Mouse (Mus musculus) ES-Bruce4 (cell line): ENCODE measurements at regions not wholly inside any gene's neighbourhood (a gene's known extent, or its start where the extent isn't known, plus 50 kb on each side); places are given as distances from the start of the nearest gene placed in this dataset.

Experiments
- H3K27ac ChIP-seq: 2 replicates; pipeline ENCODE4 v1.5.1; 2012; ENCODE audit warnings: low read length, inconsistent platforms; ENCODE audit not compliant: insufficient read depth
- H3K27me3 ChIP-seq: 2 replicates; pipeline ENCODE4 v1.6.1; 2012; ENCODE audit warnings: mild to moderate bottlenecking, low read length, inconsistent platforms; ENCODE audit not compliant: control insufficient read depth, poor library complexity, insufficient read depth, severe bottlenecking
- H3K36me3 ChIP-seq: 2 replicates; pipeline ENCODE4 v1.6.1; 2012; ENCODE audit warnings: inconsistent platforms, mild to moderate bottlenecking, low read length, moderate library complexity; ENCODE audit not compliant: control insufficient read depth, poor library complexity, insufficient read depth, severe bottlenecking
- H3K4me1 ChIP-seq: one replicate; pipeline ENCODE4 v1.8.1; 2011; ENCODE audit warnings: low read length; ENCODE audit not compliant: control insufficient read depth, insufficient read depth
- H3K4me3 ChIP-seq: 2 replicates; pipeline ENCODE4 v1.5.1; 2011; ENCODE audit warnings: low read depth, mild to moderate bottlenecking, low read length
- H3K9ac ChIP-seq: 2 replicates; pipeline ENCODE4 v1.6.1; 2012; ENCODE audit warnings: low read depth, mild to moderate bottlenecking, inconsistent platforms; ENCODE audit not compliant: poor library complexity, severe bottlenecking
- H3K9me3 ChIP-seq: replicated peaks from 2 replicates; pipeline ENCODE4 v1.6.1; 2012; ENCODE audit warnings: mild to moderate bottlenecking, low read length, inconsistent platforms; ENCODE audit not compliant: control insufficient read depth, poor library complexity, insufficient read depth, severe bottlenecking
- CTCF ChIP-seq: IDR thresholded peaks from one replicate; pipeline ENCODE4 v1.8.1; 2011; ENCODE audit warnings: low read depth, low read length
- EP300 ChIP-seq: IDR thresholded peaks from 2 replicates; pipeline ENCODE4 v1.6.1; 2011; ENCODE audit warnings: low read depth, low read length; ENCODE audit not compliant: insufficient read depth
- POLR2A ChIP-seq: IDR thresholded peaks from one replicate; pipeline ENCODE4 v1.8.1; 2011; ENCODE audit warnings: low read length; ENCODE audit not compliant: insufficient read depth

- Histone ChIP-seq H3K4me3 (no peak overlapping the region), H3K36me3 (no peaks in the 10 kb centered on the region), H3K9me3 (no peaks in the 10 kb centered on the region), H3K27ac (no peak overlapping the region), H3K27me3 (no peaks in the 10 kb centered on the region), H3K4me1 (no peaks in the 10 kb centered on the region), H3K9ac (no peak overlapping the region)
- TF ChIP-seq CTCF = no peak
- TF ChIP-seq EP300 = no peak
- no peak for TF ChIP-seq POLR2A
These were observed 1525.2 kb upstream of the Dsel start for GRCm38 (mm10) chr1:113389920-113390319.

DNA sequence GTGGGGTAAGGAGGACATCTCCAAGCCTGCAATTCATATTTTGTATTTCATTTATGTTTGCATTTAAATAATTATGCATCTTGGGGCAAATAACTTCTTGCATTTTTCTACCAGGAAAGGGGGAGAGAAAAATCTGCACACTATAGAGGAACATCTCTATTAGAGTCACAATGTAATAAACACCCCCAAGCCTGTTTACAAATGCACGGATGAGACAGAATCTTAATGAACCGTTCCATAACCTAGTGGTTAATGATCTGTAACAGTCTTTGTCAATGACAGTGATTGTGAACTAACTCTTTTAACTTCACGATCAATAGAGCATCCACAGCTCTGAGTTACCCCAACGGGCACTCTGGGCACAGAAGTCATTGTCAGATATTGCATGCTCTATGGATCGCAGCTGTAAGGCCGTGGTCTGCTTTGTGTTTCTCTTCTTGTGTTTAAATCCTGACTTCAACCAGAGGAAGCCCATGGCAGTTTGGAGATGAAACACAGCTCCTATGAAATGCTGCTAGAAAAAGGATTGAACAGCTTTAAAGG lies 1520.2 kb upstream of the Dsel start:
- Histone ChIP-seq H3K36me3 (no peaks in the 10 kb centered on the region), H3K4me1 (no peaks in the 10 kb centered on the region), H3K27me3 (no peaks in the 10 kb centered on the region), H3K9ac (no peak overlapping the region), H3K27ac (no peak overlapping the region), H3K9me3 (no peaks in the 10 kb centered on the region), H3K4me3 (no peak overlapping the region)
- no peak for TF ChIP-seq CTCF
- no peak for TF ChIP-seq POLR2A
- TF ChIP-seq EP300 = no peak

- Histone ChIP-seq H3K4me3 (no peak overlapping the region), H3K9ac (no peak overlapping the region), H3K4me1 (no peaks in the 10 kb centered on the region), H3K27ac (no peak overlapping the region), H3K9me3 (no peaks in the 10 kb centered on the region), H3K36me3 (no peaks in the 10 kb centered on the region), H3K27me3 (no peaks in the 10 kb centered on the region)
- TF ChIP-seq CTCF (no peak), EP300 (no peak), POLR2A (no peak)
These were observed 1519.0 kb upstream of the Dsel start for GRCm38 (mm10) chr1:113383717-113384116.

GRCm38 (mm10) chr1:113372679-113373078 lies 1508.0 kb upstream of the Dsel start:
- no peak for TF ChIP-seq EP300
- no peak for TF ChIP-seq CTCF
- no peak for TF ChIP-seq POLR2A
- no peak overlapping the region for H3K4me3 ChIP-seq
- no peak overlapping the region for H3K9ac ChIP-seq
- no peaks in the 10 kb centered on the region for H3K4me1 ChIP-seq
- no peaks in the 10 kb centered on the region for H3K9me3 ChIP-seq
- H3K27me3 ChIP-seq = no peaks in the 10 kb centered on the region
- H3K36me3 ChIP-seq = no peaks in the 10 kb centered on the region
- H3K27ac ChIP-seq = no peak overlapping the region

- Histone ChIP-seq H3K9me3 (no peaks in the 10 kb centered on the region), H3K9ac (no peak overlapping the region), H3K4me1 (no peaks in the 10 kb centered on the region), H3K36me3 (no peaks in the 10 kb centered on the region), H3K4me3 (no peak overlapping the region), H3K27ac (no peak overlapping the region), H3K27me3 (no peaks in the 10 kb centered on the region)
- TF ChIP-seq CTCF = no peak
- no peak for TF ChIP-seq POLR2A
- TF ChIP-seq EP300 = no peak
These were observed 1493.5 kb upstream of the Dsel start for GRCm38 (mm10) chr1:113358242-113358641.

DNA sequence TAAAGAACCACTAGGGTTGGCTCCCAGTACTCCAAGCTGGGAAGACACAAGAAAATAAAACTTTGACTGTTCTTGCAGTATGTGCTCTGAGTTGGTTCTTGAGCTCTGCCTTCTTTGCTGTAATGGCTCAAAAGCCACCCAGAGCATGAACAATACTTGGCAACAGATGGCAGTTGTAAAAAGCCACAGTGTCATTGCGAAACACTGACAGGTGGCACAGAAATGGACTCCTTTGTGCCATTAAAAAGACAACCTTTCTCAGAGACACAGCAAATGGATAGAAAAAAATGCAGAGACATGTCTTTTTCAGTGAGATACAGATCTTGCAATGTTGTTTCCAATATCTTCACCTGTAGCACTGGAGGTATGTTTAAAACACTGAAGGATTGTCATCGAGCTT lies 1443.3 kb upstream of the Dsel start:
- Histone ChIP-seq H3K27ac (no peak overlapping the region), H3K9ac (no peak overlapping the region), H3K4me3 (no peak overlapping the region), H3K27me3 (no peaks in the 10 kb centered on the region), H3K9me3 (no peaks in the 10 kb centered on the region), H3K4me1 (no peaks in the 10 kb centered on the region), H3K36me3 (no peaks in the 10 kb centered on the region)
- TF ChIP-seq EP300 (no peak), CTCF (no peak), POLR2A (no peak)
